Mouse (Mus musculus) right cerebral cortex, adult 2 months (tissue): Measurements from ENCODE around the gene Apbb2.

Source experiments
- DNase-seq, 2 experiments: peaks; one replicate each; pipeline ENCODE4 v3.0.0; 2021 to 2022; ENCODE audit warnings: low spot score in 2 of 2

Gene Apbb2

DNA sequence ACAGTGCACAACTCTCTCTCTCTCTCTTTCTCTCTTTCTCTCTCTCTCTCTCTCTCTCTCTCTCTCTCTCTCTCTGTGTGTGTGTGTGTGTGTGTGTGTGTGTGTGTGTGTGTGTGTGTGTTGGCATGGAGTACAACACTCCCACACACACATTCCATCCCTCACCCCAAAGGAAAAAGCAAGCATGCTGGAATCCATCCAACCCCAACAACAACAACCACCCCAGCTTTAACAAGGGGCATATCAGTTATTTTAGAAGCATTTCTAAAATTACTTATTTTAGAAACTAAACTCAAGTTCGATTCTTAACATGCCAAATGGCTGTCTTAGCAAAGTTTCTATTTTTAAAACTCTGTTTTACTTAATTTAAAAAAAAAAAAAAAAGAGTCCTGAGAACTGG lies 68.9 kb downstream of the Apbb2 start:
- DNase-seq = no peak

GRCm38 (mm10) chr5:66546969-66547511 lies 71.5 kb downstream of the Apbb2 start:
- DNase-seq = no peak

GRCm38 (mm10) chr5:66545573-66546141 lies 72.9 kb downstream of the Apbb2 start:
- no peak for DNase-seq

- DNase-seq = no peak
Measured at GRCm38 (mm10) chr5:66543761-66544160, 74.8 kb downstream of the Apbb2 start.

GRCm38 (mm10) chr5:66543344-66543743 lies 75.2 kb downstream of the Apbb2 start:
- DNase-seq = no peak

GRCm38 (mm10) chr5:66542521-66542920 lies 76.1 kb downstream of the Apbb2 start:
- no peak for DNase-seq

DNA sequence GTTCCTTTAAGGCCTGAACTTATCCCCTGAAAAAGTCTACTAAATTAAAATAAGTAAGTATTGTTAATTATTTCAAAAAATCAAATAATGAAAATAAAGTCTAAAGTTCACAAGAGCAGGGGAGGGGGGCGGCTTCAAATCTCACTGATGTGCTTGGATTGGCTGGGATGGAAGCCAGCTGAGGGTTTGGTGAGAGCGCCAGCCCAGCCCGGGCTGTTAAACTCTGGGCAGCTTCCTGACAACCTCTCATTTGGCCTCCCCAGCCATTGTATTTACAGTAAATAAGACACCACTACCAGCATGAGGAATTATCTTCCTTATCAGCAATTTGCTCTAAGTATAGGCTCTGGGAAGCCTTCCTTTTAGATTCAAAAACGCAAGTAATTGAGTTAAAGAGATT lies 77.2 kb downstream of the Apbb2 start:
- DNase-seq = no peak

GRCm38 (mm10) chr5:66540246-66540645 lies 78.3 kb downstream of the Apbb2 start:
- no peak for DNase-seq

- DNase-seq = no peak
Measured at GRCm38 (mm10) chr5:66537811-66538210, 80.8 kb downstream of the Apbb2 start.

DNA sequence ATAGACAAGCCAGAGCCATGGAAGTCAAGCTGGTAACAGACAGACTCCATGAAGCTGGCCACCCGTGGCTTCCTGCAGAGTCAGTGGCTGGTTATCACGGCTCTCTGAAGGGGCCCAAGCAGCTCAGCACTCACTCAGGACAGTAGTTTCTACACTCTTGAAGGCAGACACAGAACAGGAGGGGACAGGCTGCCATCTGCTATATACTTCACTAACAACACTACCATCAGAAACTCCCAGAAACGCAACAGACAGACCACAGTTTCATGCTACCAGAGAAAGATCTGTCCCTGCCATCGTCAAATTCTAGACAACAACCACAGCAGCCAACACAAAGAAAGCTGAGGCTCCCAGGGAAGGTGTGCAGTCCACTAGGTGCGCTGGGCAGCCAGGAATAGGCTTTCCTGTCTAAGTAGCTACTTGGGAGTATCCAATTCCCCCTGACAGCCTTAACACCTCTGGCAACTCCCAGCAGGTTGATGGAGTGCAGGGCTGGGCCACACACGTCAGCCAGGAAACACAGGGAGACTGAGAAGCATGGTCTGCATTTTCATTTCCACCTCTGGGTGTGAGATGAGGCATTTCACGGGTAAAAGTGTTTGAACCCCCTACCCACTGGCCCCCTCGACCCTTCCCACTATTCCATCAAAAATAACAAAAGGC lies 81.8 kb downstream of the Apbb2 start:
- no peak for DNase-seq

DNA sequence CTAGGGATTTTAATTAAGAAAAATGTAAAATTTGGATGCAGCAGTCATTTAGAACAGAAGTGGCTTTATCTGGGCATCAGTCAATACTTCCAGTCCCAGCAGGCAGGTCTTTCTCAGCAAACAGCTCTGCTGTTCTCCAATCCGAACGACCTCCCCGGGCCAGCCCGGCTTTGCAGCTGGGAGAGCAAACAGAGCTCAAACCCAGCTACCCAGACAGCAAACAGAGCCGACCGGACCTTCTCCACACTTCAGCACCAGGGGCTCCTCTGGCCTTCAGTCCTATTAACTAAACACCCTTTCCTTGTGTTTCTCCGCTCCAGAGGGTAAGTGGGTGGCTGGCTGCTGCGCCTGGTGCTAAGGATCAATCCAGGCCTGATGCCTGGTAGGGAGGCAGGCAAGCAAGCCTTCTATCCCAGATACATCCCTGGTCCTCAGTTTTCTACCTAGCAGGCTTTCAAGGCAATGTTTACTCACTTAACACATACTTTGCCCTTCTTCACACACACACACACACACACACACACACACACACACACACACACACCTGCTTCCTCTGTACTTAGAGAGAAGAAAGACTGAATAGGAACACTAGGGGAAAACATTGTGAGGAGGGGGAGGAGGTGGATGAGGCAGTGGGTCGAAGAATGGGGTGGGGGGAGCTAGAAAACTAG lies 82.9 kb downstream of the Apbb2 start:
- no peak for DNase-seq

- no peak for DNase-seq
Measured at GRCm38 (mm10) chr5:66533711-66534425, 84.7 kb downstream of the Apbb2 start.

- DNase-seq = no peak
Measured at GRCm38 (mm10) chr5:66532827-66533226, 85.8 kb downstream of the Apbb2 start.

DNA sequence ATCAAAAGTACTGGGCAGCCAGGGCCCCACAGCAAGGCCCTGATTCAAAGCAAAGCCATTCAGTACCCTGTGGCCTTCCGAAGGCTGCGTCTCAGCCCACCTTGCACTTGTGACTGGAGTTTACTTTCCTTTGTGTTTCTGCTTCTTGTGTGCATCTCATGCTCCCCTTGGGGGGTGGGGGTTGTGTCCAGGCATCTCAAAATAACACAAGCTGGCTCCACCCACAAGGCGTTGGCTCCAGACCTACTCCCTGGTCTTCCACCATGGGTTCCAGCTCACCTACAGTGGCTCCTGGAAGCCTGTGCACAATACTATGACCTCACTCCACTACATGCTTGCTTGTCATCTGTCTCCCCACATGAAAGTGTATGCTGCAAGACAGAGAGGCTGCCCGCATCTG lies 88.2 kb downstream of the Apbb2 start:
- DNase-seq = no peak

DNA sequence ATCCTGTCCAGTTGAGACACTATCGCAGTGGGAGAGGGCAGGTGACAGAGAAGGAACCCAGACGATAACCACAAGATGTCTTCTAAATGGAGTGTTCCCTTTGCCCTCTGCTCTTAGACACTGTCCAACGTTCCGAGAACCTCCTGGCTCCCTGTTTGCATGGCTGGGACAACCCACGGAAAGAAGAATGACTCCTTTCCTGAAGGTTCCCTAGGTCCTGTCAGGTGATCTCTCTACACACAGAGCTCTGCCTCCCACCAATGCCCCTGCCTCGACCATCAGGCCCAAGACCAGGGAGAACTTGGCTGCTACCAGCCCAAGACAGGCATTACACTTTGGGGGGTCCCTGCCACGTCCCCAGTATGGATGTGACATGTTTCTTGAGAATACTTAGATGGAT lies 89.0 kb downstream of the Apbb2 start:
- no peak for DNase-seq

DNA sequence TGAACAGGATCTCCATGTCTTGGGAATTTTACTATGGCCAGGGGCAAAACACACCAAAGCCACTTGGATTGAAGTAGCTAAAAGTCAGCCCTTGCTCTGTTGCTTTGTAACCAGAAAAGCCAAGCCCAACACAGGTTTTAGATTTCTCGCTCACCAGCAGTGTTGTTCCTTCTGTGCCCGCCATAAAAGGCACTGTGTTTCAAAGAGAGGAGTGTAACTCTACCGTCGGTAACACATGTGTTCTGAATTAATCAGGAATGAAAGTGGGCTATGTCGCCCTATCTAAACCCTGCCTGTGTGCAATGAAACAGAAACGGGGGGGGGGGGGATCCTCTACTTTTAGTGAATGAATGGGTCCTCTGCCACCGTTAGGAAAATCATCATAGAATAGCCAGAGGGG lies 90.0 kb downstream of the Apbb2 start:
- no peak for DNase-seq

- DNase-seq = no peak
Measured at GRCm38 (mm10) chr5:66527090-66527489, 91.5 kb downstream of the Apbb2 start.

DNA sequence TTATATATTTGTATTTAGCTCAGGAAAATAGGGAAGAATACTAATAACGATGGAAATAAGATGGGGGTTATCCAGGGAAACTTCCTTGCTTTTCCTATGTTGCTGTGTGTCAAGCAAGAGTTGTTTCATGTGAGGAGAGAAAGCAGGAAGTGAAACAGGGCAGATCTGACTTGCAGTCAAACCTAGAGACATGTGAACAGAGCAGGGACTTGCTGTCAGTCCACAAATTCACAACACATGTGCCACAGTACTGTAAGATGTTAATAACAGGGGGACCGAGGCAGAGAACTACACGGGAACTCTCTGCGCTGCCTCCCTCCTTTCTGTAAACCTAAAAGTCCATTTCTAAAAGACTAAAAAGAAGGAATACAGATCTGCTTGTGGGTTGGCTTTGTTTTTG lies 93.6 kb downstream of the Apbb2 start:
- DNase-seq = no peak

DNA sequence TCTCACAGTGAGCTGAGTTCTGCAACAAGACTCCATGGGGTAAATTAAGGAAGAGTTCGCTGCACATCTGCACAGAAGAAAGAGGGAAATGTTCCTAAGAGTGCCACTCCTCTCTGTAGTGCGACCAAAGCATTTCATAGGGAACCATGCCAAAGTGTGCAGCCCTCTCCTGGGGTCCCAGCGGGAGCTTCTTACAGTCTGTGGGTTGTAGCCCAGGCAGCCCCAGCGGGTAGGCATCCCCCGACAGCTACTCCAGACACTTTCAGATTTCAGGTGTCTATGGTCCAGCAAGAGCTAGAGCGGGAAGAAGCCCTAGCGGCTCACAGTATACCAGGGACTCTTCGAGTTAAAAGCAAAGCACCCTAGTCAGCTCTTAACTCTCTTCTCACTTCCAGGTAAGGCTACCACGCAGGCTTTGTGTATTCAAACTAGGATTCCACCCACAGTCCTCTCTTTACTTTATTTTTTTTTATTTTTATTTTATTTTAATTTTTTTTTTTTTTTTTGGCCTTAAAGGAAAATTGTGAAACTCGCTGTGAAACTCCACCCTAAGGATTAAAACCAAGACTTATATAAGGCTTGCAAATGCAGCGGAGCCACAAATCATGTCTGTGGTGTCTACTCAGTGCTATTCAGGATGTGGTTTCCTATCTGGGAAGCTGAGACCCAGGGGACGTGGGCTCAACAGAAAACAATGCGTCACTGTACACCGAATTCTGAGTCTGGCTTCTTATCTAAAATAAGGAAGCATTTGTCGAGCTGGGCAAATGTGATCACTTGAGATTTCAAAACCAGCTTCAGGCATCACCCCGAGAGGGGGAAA lies 94.7 kb downstream of the Apbb2 start:
- peak; percentile 46 to 47 for DNase-seq

- no peak for DNase-seq
Measured at GRCm38 (mm10) chr5:66521250-66521649, 97.3 kb downstream of the Apbb2 start.

DNA sequence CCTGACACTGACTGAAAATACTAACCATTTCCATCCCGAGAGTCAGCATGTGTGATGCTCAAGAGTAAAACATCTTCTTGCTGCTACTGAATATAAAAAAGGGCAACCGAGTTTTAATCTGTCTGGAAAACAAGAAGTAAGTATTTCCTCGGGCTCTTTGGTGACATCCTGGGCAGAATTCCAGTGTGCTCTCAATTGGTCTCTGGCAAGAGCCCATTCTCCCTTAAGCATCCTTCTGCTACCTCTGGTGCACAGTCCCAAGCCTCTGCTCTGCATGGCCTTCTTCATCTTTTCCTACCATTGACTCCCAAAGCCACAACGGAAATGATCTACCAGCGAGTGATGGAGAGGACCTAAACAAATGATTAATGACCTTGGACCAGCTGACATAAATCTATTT lies 99.1 kb downstream of the Apbb2 start:
- DNase-seq = no peak
